Mouse (Mus musculus): ENCODE measurements at regions not wholly inside any gene's neighbourhood (a gene's known extent, or its start where the extent isn't known, plus 50 kb on each side); places are given as distances from the start of the nearest gene placed in this dataset.

GRCm38 (mm10) chrX:96019556-96019955, 62.8 kb upstream of the Las1l start:
- no peak overlapping the region for H3K9ac ChIP-seq (ENCODE audit: low read depth, low read length)
- H3K36me3 ChIP-seq (ENCODE audit: control insufficient read depth, insufficient read depth, low read length), result no peaks in the 10 kb centered on the region
- WGBS, result 29% methylated on average over 2 of the region's 2 CpGs
- no peak for ATAC-seq
- H3K27me3 ChIP-seq (replicated peaks; ENCODE audit: control insufficient read depth, insufficient read depth, low read length), result no peaks in the 10 kb centered on the region
- no peak overlapping the region for H3K27ac ChIP-seq (ENCODE audit: low read length)
- no peaks in the 10 kb centered on the region for H3K9me3 ChIP-seq (ENCODE audit: control insufficient read depth, low read length)
- no peak overlapping the region for H3K4me3 ChIP-seq (ENCODE audit: low read length)
- no peak overlapping the region for H3K4me2 ChIP-seq (ENCODE audit: low read depth, low read length)
- no peaks in the 10 kb centered on the region for H3K4me1 ChIP-seq (ENCODE audit: control insufficient read depth, insufficient read depth, low read length)

- H3K27me3 ChIP-seq (replicated peaks; ENCODE audit: control insufficient read depth, insufficient read depth, low read length), result no peaks in the 10 kb centered on the region
- H3K27ac ChIP-seq (ENCODE audit: low read length), result no peak overlapping the region
- H3K4me2 ChIP-seq (ENCODE audit: low read depth, low read length), result no peak overlapping the region
- no peak overlapping the region for H3K9ac ChIP-seq (ENCODE audit: low read depth, low read length)
- H3K9me3 ChIP-seq (ENCODE audit: control insufficient read depth, low read length), result no peaks in the 10 kb centered on the region
- no peaks in the 10 kb centered on the region for H3K36me3 ChIP-seq (ENCODE audit: control insufficient read depth, insufficient read depth, low read length)
- no peaks in the 10 kb centered on the region for H3K4me1 ChIP-seq (ENCODE audit: control insufficient read depth, insufficient read depth, low read length)
- WGBS, result 73% methylated on average over 3 of the region's 3 CpGs
- ATAC-seq, result no peak
- no peak overlapping the region for H3K4me3 ChIP-seq (ENCODE audit: low read length)
These were observed 63.6 kb upstream of the Las1l start for GRCm38 (mm10) chrX:96020407-96020806.

GRCm38 (mm10) chrX:96025374-96025773, 68.6 kb upstream of the Las1l start:
- no peak overlapping the region for H3K4me2 ChIP-seq (ENCODE audit: low read depth, low read length)
- ATAC-seq, result no peak
- H3K4me1 ChIP-seq (ENCODE audit: control insufficient read depth, insufficient read depth, low read length), result no peaks in the 10 kb centered on the region
- 85% methylated on average over 3 of the region's 3 CpGs for WGBS
- H3K9me3 ChIP-seq (ENCODE audit: control insufficient read depth, low read length), result no peaks in the 10 kb centered on the region
- no peaks in the 10 kb centered on the region for H3K36me3 ChIP-seq (ENCODE audit: control insufficient read depth, insufficient read depth, low read length)
- no peaks in the 10 kb centered on the region; the same call in 1 of the 2 replicates for H3K27me3 ChIP-seq (replicated peaks; ENCODE audit: control insufficient read depth, insufficient read depth, low read length)
- no peak overlapping the region for H3K9ac ChIP-seq (ENCODE audit: low read depth, low read length)
- H3K27ac ChIP-seq (ENCODE audit: low read length), result peak overlapping the region; percentile 18; the same call in 1 of the 2 replicates
- no peak overlapping the region for H3K4me3 ChIP-seq (ENCODE audit: low read length)

- no peak overlapping the region for H3K9ac ChIP-seq (ENCODE audit: low read depth, low read length)
- WGBS, result 60% methylated on average over 5 of the region's 5 CpGs
- H3K4me1 ChIP-seq (ENCODE audit: control insufficient read depth, insufficient read depth, low read length), result no peaks in the 10 kb centered on the region
- peak; percentile 65; the same call in 1 of the 2 replicates for ATAC-seq
- no peaks in the 10 kb centered on the region; the same call in 1 of the 2 replicates for H3K27me3 ChIP-seq (replicated peaks; ENCODE audit: control insufficient read depth, insufficient read depth, low read length)
- no peaks in the 10 kb centered on the region for H3K36me3 ChIP-seq (ENCODE audit: control insufficient read depth, insufficient read depth, low read length)
- no peak overlapping the region for H3K4me3 ChIP-seq (ENCODE audit: low read length)
- H3K9me3 ChIP-seq (ENCODE audit: control insufficient read depth, low read length), result no peaks in the 10 kb centered on the region
- peak overlapping the region; percentile 18; the same call in 1 of the 2 replicates for H3K27ac ChIP-seq (ENCODE audit: low read length)
- H3K4me2 ChIP-seq (ENCODE audit: low read depth, low read length), result no peak overlapping the region
These were observed 69.1 kb upstream of the Las1l start for GRCm38 (mm10) chrX:96025876-96026275.

GRCm38 (mm10) chrX:96031591-96031990, 64.3 kb upstream of the Msn start:
- Histone ChIP-seq H3K4me3 (ENCODE audit: low read length) (no peak overlapping the region), H3K27ac (ENCODE audit: low read length) (no peak overlapping the region), H3K27me3 (replicated peaks; ENCODE audit: control insufficient read depth, insufficient read depth, low read length) (no peaks in the 10 kb centered on the region), H3K9me3 (ENCODE audit: control insufficient read depth, low read length) (no peaks in the 10 kb centered on the region), H3K9ac (ENCODE audit: low read depth, low read length) (no peak overlapping the region), H3K4me1 (ENCODE audit: control insufficient read depth, insufficient read depth, low read length) (no peaks in the 10 kb centered on the region), H3K36me3 (ENCODE audit: control insufficient read depth, insufficient read depth, low read length) (no peaks in the 10 kb centered on the region), H3K4me2 (ENCODE audit: low read depth, low read length) (no peak overlapping the region)
- no peak for ATAC-seq
- WGBS, result 64% methylated on average over 5 of the region's 5 CpGs

- no peaks in the 10 kb centered on the region for H3K27me3 ChIP-seq (replicated peaks; ENCODE audit: control insufficient read depth, insufficient read depth, low read length)
These were observed 60.5 kb upstream of the Msn start for GRCm38 (mm10) chrX:96035307-96035706.

GRCm38 (mm10) chrX:96042193-96042592, 53.6 kb upstream of the Msn start:
- Histone ChIP-seq H3K27me3 (replicated peaks; ENCODE audit: control insufficient read depth, insufficient read depth, low read length) (no peaks in the 10 kb centered on the region), H3K4me1 (ENCODE audit: control insufficient read depth, insufficient read depth, low read length) (no peaks in the 10 kb centered on the region), H3K4me3 (ENCODE audit: low read length) (no peak overlapping the region), H3K9ac (ENCODE audit: low read depth, low read length) (no peak overlapping the region), H3K27ac (ENCODE audit: low read length) (no peak overlapping the region), H3K36me3 (ENCODE audit: control insufficient read depth, insufficient read depth, low read length) (no peaks in the 10 kb centered on the region), H3K4me2 (ENCODE audit: low read depth, low read length) (no peak overlapping the region), H3K9me3 (ENCODE audit: control insufficient read depth, low read length) (no peaks in the 10 kb centered on the region)
- no peak for ATAC-seq
- 63% methylated on average over 3 of the region's 3 CpGs for WGBS

More at GRCm38 (mm10) chrX:96035307-96035706, 60.5 kb upstream of the Msn start:
- no peak for ATAC-seq
- no peaks in the 10 kb centered on the region for H3K4me1 ChIP-seq (ENCODE audit: control insufficient read depth, insufficient read depth, low read length)
- no peak overlapping the region for H3K4me2 ChIP-seq (ENCODE audit: low read depth, low read length)
- no peaks in the 10 kb centered on the region for H3K36me3 ChIP-seq (ENCODE audit: control insufficient read depth, insufficient read depth, low read length)
- H3K4me3 ChIP-seq (ENCODE audit: low read length), result no peak overlapping the region
- H3K27ac ChIP-seq (ENCODE audit: low read length), result no peak overlapping the region
- no peaks in the 10 kb centered on the region for H3K9me3 ChIP-seq (ENCODE audit: control insufficient read depth, low read length)
- no peak overlapping the region for H3K9ac ChIP-seq (ENCODE audit: low read depth, low read length)
